Mouse (Mus musculus) spleen, adult 12 weeks (tissue): Measurements from ENCODE around the gene Prep.
"Not testable (repeated sequence)": the region's sequence is repeated elsewhere in the genome, so short reads cannot be mapped to it uniquely, and the experiment has no call there.

ENCODE experiments used
- DNase-seq: peaks from one replicate; pipeline ENCODE4 v3.0.0; 2022; ENCODE audit warnings: low spot score

Gene Prep

GRCm38 (mm10) chr10:45076585-45076984 lies 9.6 kb downstream of the Prep start:
- no peak for DNase-seq

- no peak for DNase-seq
Measured at GRCm38 (mm10) chr10:45077353-45077752, 10.3 kb downstream of the Prep start.

GRCm38 (mm10) chr10:45079756-45080155 lies 12.8 kb downstream of the Prep start:
- no peak for DNase-seq

GRCm38 (mm10) chr10:45080490-45080889 lies 13.5 kb downstream of the Prep start:
- no peak for DNase-seq

GRCm38 (mm10) chr10:45082730-45083129 lies 15.7 kb downstream of the Prep start:
- DNase-seq = no peak

- not testable (repeated sequence) for DNase-seq
Measured at GRCm38 (mm10) chr10:45084002-45084401, 17.0 kb downstream of the Prep start.

GRCm38 (mm10) chr10:45084471-45084870 lies 17.5 kb downstream of the Prep start:
- DNase-seq = no peak

GRCm38 (mm10) chr10:45085315-45085714 lies 18.3 kb downstream of the Prep start:
- no peak for DNase-seq

GRCm38 (mm10) chr10:45086637-45087036 lies 19.6 kb downstream of the Prep start:
- DNase-seq = no peak

GRCm38 (mm10) chr10:45091462-45092079 lies 24.6 kb downstream of the Prep start:
- DNase-seq = no peak

GRCm38 (mm10) chr10:45092080-45093056 lies 25.4 kb downstream of the Prep start:
- DNase-seq = no peak

GRCm38 (mm10) chr10:45098751-45099150 lies 31.7 kb downstream of the Prep start:
- no peak for DNase-seq

- DNase-seq = no peak
Measured at GRCm38 (mm10) chr10:45100473-45100872, 33.5 kb downstream of the Prep start.

- no peak for DNase-seq
Measured at GRCm38 (mm10) chr10:45103184-45103583, 36.2 kb downstream of the Prep start.

GRCm38 (mm10) chr10:45104098-45104497 lies 37.1 kb downstream of the Prep start:
- no peak for DNase-seq

- no peak for DNase-seq
Measured at GRCm38 (mm10) chr10:45104535-45105079, 37.6 kb downstream of the Prep start.

GRCm38 (mm10) chr10:45106541-45106940 lies 39.5 kb downstream of the Prep start:
- no peak for DNase-seq

GRCm38 (mm10) chr10:45107313-45107712 lies 40.3 kb downstream of the Prep start:
- no peak for DNase-seq

GRCm38 (mm10) chr10:45109041-45109440 lies 42.0 kb downstream of the Prep start:
- no peak for DNase-seq

GRCm38 (mm10) chr10:45109974-45110373 lies 43.0 kb downstream of the Prep start:
- DNase-seq = no peak

- no peak for DNase-seq
Measured at GRCm38 (mm10) chr10:45112927-45113326, 45.9 kb downstream of the Prep start.

- no peak for DNase-seq
Measured at GRCm38 (mm10) chr10:45114462-45114861, 47.5 kb downstream of the Prep start.

GRCm38 (mm10) chr10:45116832-45117231 lies 49.8 kb downstream of the Prep start:
- no peak for DNase-seq
